Mouse (Mus musculus): Measurements from ENCODE around the gene Ugt1a5.
"Not testable (repeated sequence)": the region's sequence is repeated elsewhere in the genome, so short reads cannot be mapped to it uniquely, and the experiment has no call there.

Gene Ugt1a5

DNA sequence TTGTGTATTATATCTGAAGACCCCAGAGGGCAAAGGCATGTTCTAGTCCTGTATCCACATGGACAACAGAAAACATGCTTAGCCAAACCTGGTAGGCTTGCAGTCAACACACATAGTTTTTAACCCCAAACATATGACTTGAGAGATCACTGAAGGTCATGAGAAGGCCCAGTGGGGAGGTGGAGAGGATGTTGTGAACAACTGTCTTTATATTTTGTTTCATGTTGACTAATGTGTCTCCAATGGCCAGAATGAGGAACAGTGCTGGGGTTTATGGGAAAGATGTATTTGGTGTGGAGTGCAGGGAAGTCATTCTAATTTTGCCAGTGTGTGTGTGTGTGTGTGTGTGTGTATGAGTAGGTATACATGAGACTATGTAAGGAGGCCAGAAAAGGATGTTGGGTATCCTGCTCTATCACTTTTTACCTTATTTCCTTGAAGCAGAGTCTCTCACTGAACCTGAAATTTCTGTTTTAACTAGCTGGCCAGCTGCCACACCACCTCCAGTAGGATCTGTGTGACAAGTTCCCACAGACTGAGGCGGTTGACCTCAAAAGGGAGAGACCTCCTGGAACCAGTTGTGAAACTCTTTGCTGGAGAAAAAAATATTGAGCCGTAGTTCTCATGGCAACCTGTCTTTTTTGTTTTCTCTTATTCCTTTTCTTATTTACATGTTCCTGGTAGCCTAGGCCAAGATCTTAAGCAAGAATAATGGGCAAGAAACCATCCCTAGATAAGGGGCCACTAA lies 58.4 kb downstream of the Ugt1a5 start:
- no peak for DNase-seq (ENCODE audit: low spot score in 2 of 2)

DNA sequence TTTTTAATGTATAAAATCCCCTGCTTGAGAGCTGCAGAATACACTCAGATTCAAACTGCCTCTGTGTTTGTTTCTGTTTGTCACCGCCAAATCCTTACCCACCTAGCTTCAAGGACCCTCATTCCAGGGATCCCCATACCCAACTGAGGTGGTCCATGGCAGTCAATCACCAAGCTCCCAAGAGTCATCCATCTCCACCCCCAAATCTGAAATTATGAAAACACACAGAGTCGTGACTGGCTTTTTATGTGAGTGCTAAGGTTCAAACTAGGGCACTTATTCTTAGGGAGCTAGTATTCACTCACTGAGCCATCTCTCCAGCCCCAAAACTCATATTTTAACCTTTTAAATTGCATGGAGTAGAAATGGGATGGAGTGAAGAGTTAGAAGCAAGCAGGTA lies 59.5 kb downstream of the Ugt1a5 start:
- DNase-seq (ENCODE audit: low spot score in 2 of 2): not testable (repeated sequence)

DNA sequence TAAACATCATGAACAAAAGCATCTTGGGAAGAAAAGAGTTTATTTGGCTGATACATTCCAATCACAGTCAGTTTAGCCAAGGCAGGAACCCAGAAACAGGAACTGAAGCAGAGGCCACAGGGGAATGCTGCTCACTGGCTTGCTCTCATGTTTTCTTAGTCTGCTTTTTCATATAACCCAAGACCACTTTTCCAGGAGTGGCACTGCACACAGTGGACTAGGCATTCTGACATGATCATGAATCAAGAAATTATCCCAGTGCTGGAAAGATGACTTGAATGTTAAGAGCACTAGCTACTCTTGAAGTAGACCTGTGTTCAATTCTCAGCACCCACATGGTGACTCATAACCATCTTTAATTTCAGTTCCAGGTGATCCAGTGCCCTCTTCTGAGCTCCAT lies 59.9 kb downstream of the Ugt1a5 start:
- DNase-seq (ENCODE audit: low spot score in 2 of 2): no peak

DNA sequence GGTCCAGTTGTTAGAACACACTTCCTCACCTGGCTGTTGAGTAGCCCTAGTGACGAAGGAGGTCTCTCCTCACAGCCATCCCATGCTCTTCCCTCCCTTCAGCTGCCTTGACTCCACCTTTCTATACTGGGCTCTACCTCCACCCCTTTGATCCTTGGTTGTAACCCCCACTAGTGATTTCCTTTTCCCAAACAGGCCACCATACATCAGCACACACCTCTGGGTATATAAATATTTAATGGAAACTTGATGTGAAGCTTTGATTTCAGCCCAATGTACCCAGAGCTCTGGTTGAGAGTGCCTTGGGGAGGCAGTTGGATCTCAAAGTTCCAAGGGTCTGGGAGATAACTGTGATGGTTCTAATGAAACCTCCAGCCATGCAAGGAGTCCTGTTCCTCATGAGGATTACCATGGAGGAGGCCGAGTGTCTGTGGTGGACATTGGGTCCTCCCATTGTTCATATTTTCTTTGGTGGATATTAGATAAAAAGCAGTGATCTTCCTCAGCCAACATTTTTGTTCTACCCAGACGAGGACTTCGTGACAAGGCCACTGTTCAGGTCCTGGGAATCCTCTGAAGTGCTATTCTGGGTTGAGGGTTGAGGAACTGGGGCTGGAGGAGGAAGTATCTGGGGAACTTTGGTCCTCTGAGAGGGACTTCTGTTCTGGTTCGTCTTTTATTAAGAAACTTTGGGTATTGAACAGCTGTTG lies 61.0 kb downstream of the Ugt1a5 start, which contains the start of gene Mroh2a:
Gene Mroh2a (plus strand): TSS at position 317 of the 710 bp plus-strand sequence.
- no peak for DNase-seq (ENCODE audit: low spot score in 2 of 2)

- DNase-seq (ENCODE audit: low spot score in 2 of 2): no peak
These were observed 61.7 kb downstream of the Ugt1a5 start for GRCm38 (mm10) chr1:88227482-88227881.

DNA sequence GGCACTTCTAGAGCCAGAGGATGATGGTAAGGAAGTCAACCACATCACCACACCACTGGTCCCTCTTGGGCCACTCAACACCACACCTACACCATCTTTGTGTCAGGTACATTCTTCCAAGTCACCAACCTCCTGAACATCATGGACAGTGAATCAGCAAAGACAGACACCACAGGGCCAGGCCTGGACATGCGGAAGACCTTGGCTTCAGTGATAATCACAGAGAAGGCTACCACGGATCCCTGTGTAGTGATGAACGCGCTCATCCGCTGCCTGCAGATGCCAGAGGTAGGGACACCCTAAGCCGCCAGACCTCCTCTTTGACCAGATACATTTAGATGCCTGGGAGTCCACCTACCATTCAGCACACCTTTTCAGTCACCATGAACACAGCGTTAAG lies 62.3 kb downstream of the Ugt1a5 start:
- DNase-seq (ENCODE audit: low spot score in 2 of 2): no peak

GRCm38 (mm10) chr1:88229566-88229965 lies 63.8 kb downstream of the Ugt1a5 start:
- no peak for DNase-seq (ENCODE audit: low spot score in 2 of 2)

- DNase-seq (ENCODE audit: low spot score in 2 of 2): no peak
These were observed 64.2 kb downstream of the Ugt1a5 start for GRCm38 (mm10) chr1:88229986-88230385.

DNA sequence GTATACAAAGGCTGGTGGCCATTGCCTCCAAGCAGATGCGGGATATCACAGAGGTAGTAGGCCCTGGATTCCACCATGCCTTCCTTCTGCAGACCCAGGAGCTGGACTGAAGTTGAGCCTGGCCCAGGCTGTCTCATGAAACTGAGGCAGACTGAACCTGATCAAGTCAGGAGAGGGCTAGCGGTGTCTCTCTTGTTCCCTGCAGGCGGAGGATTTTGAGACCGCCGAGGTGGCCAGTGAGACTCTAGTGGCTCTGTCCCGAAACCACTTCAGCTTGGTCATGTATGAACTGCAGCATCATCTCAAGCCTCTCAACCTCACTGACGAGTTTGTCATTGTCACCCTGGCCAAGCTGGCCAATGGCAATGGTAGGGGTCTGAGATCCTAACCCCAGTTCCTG lies 64.6 kb downstream of the Ugt1a5 start:
- DNase-seq (ENCODE audit: low spot score in 2 of 2): no peak

DNA sequence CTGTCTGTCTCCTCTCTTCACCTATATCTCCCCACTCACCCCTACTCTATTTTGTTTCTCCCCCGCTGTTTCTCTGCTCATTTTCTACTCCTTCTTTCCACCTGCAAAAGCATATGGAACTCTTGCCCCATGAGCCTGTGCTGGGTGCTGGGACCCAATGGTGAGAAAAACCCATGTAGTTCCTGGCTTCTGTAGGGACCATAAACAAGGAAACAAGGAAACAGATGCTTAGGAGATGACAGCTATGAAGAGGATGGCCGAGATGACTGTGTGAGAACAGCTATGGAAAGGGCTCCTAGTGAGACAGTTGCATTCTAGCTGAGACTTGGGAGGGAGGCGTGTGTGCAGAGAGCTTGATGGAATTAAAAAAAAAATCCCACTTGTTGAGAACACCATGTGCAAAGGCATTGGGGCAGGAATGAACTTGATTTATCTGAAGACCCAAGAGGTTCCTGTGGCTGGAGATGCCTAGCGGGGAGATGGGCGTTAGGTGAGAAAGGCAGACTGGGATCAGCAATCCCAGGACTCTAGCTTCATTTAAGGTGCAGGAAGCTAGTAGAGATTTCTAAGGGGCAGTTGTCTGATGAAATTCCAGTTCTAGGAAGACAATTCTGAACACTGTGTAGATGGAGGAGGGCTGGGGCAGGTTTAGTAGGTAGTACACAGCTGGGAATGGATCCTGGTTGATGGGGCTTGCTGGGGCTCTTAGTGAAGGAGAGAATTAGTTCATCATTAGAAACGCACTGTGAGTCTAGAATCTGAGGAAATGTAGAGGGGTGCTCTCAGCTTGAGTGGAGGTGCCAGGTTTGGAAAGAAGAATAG lies 65.4 kb downstream of the Ugt1a5 start:
- no peak for DNase-seq (ENCODE audit: low spot score in 2 of 2)

- DNase-seq (ENCODE audit: low spot score in 2 of 2): no peak
These were observed 66.1 kb downstream of the Ugt1a5 start for GRCm38 (mm10) chr1:88231803-88232499.

DNA sequence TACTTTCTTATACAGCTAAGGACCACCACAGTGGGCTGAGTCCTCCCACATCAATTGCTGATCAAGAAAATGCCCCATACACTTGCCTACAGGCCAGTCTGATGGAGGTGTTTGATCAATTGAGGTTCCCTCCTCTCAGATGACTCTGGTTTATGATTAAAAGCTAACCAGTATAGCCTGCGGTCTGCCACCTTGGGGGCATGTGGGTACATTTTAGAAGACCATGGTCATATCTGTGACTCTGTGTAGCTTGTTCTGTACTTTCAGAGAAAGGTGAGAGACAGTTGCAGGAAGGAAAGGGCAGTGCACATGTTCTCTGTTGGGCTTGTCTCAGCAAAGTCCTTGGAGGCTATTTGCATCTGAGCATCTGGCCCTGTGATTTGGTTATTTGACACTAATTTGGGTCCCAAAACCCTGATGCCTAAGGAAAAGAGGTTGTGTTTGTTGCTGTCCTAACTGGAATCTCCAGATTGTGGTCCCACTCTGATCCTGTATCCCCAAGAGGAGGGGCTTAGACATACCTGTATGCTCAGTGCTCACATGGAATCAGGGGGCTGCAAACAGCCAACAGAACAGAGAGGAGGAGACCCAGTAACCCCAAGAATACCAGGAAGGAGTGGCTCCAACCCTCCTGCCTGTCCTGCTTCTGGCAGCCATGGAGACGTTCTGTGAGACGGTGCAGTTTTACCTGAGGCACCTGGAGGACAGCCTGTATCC lies 67.0 kb downstream of the Ugt1a5 start:
- no peak for DNase-seq (ENCODE audit: low spot score in 2 of 2)

GRCm38 (mm10) chr1:88233421-88234247 lies 67.8 kb downstream of the Ugt1a5 start:
- no peak for DNase-seq (ENCODE audit: low spot score in 2 of 2)

DNA sequence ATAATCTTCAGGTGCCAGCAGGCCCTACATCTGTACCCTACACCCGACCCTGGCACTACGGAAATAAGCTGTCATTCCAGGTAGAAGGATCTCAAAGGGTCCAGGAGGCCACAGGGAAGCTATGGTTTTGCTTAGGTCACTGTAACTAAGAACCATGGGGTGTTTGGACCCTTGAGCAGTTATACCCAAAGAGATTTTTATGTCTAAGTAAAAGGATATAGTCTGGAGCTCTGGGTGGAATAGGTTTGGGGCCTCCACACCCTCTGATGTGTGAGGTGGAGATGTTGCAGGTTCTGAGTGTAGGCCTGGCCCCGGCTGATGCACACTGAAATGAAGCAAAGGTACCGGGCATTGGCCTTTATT lies 68.4 kb downstream of the Ugt1a5 start:
- no peak for DNase-seq (ENCODE audit: low spot score in 2 of 2)

DNA sequence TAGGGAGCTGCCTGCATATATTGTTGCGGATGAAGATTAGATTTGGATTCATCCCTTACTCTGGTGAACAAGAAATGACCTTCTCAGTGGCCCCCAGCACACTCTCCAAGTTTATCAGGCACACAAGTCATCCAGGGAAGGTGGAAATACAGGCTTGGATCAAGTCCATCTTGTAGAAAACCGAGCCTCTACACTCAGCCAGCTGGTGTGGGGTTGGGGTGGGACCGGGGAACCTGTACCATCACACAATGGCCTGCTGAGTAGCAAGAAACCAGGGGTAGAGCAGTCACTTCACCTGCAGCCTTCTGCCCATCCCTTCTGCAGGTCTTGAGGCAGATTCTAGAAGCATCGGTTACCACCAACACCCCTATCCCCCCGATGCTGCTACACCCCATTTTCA lies 68.8 kb downstream of the Ugt1a5 start:
- no peak for DNase-seq (ENCODE audit: low spot score in 2 of 2)

GRCm38 (mm10) chr1:88235046-88235893 lies 69.5 kb downstream of the Ugt1a5 start:
- DNase-seq (ENCODE audit: low spot score in 2 of 2): no peak

DNA sequence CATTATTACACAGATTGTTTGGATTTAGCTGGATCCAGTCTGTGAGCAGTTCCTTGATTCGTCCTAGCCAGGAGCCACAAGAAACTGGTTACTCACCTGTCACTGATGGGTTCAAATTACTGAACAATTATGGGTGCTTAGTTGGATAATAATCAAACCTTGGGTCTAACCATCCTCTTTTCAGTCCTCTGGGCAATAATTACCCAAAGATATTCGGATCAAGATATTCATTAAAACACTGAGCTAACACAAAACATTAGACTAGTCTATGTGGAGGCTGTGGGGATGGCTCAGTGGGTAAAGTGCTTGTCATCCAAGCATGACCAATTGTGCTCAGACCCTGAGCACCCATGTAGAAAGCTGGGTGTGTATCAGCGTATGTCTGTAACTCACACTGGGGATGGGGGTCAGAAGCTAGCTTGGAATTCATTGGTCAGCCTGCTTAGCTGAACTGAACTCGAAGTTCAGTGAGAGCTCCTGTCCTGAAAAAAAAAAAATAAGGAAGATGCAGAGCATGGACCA lies 70.1 kb downstream of the Ugt1a5 start:
- no peak for DNase-seq (ENCODE audit: low spot score in 2 of 2)

DNA sequence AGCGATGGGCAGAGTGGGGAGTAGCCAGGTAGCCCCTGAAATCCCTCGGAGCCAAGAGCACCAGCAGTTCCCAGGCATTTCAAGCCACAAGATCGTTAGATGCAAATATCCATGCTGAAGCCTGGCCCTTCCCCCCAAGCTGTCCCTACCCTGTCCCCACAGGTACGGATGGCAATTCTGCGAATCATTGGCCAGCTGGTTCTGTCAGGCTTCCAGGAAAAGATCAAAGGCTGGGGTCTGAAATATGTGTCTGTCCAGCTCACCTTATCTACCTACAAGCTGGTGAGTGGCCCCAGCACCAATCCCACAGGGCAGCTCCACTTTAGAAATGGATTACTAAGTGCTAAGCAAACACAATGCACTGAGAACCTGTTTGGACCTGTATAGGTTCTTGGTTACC lies 71.5 kb downstream of the Ugt1a5 start:
- no peak for DNase-seq (ENCODE audit: low spot score in 2 of 2)

DNA sequence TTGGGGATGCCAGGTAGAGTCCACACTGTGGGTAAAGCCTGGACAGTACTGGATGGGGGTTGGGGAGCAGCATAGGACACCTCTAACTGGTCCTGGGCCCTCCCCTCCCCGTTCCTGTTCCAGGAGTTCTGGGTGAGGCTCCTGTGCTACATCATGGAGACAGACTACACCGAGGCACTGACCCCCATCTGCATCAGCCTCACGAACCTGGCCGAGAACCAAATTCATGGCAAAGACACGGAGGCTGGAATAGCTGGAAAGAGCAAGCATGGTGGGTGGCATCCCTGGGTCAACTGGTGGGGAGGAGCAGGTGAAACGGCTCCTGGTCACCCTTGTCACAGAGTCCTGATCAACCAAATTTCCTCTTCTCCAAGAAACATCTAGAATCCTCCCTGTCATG lies 73.0 kb downstream of the Ugt1a5 start:
- DNase-seq (ENCODE audit: low spot score in 2 of 2): no peak
